Mouse (Mus musculus): ENCODE results near the gene Rps27rt.

DNA sequence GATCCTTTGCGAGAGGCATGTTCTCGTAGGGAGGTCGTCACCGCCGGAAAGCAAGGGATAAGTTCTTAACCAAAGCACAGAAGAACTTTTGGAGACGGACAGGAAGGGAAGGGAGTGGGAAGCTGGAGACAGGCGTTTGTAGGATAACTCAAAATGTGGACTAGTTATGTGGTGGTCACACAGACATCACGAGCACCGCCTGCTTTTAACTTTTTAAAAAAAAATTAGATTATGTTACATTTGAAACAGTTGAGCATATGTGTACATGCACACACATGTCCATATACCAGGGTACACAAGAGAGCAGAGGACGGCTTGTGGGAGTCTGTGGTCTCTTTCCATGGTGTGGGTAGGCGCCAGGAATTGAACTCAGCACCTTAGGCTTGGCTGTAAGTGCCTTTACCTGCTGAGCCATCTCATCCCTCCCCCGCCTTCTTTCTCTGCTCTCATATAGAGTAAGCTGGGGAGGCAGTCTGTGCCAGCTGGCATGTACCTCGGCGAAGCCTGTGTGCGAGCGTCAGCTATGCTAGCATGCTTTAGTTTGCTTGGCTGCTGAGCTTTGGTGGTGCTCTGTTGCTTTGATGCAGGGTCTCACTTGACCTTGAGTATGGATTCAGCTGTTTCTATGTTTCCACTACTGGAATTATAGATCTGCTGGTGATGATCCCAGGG lies at the start of gene Rps27rt:
- TF ChIP-seq CTCF (IDR thresholded peaks at IDR 0.05; ENCODE audit: borderline replicate concordance, insufficient read depth, low read length) (no peak), POLR2A (IDR thresholded peaks at IDR 0.05; ENCODE audit: low read depth, low read length) (no peak)
